Mouse (Mus musculus) embryo, embryonic 10.5 days (tissue): ENCODE results near the gene Ubqln4.
A peak's percentile ranks its signal among the peaks of the same experiment; 100 is the strongest.

Experiments used
- DNase-seq: peaks from one replicate; pipeline ENCODE4 v3.0.0-alpha.2; 2015; ENCODE audit warnings: low spot score

Ubqln4 gene

GRCm38 (mm10) chr3:88542486-88542885 lies 11.1 kb upstream of the Ubqln4 start:
- DNase-seq, result no peak

- DNase-seq, result no peak
Measured at GRCm38 (mm10) chr3:88543174-88543573, 10.4 kb upstream of the Ubqln4 start.

- DNase-seq, result no peak
Measured at GRCm38 (mm10) chr3:88543651-88544410, 9.7 kb upstream of the Ubqln4 start.

- peak; percentile 61 for DNase-seq
Measured at GRCm38 (mm10) chr3:88544514-88544913, 9.0 kb upstream of the Ubqln4 start.

- DNase-seq, result peak; percentile 12
Measured at GRCm38 (mm10) chr3:88544955-88545591, 8.5 kb upstream of the Ubqln4 start.

GRCm38 (mm10) chr3:88546674-88547418 lies 6.7 kb upstream of the Ubqln4 start:
- DNase-seq, result no peak

- DNase-seq, result no peak
Measured at GRCm38 (mm10) chr3:88548180-88548917, 5.2 kb upstream of the Ubqln4 start, which contains the start of gene Rab25. Gene Rab25, minus strand, starts transcription at chr3:88548300.

GRCm38 (mm10) chr3:88551586-88551985 lies 2.0 kb upstream of the Ubqln4 start:
- no peak for DNase-seq

GRCm38 (mm10) chr3:88552082-88552645 lies 1.4 kb upstream of the Ubqln4 start:
- no peak for DNase-seq

- DNase-seq, result peak; percentile 100
Measured at GRCm38 (mm10) chr3:88552676-88553524, 658 bp upstream of the Ubqln4 start, which contains the start of gene Lamtor2. Gene Lamtor2, minus strand, starts transcription at chr3:88553074.

- DNase-seq, result peak; percentile 72
Measured at GRCm38 (mm10) chr3:88553880-88554586, 475 bp downstream of the Ubqln4 start.

GRCm38 (mm10) chr3:88555069-88555605 lies 1.6 kb downstream of the Ubqln4 start:
- no peak for DNase-seq

GRCm38 (mm10) chr3:88555731-88556130 lies 2.2 kb downstream of the Ubqln4 start:
- no peak for DNase-seq

GRCm38 (mm10) chr3:88556616-88557015 lies 3.1 kb downstream of the Ubqln4 start:
- no peak for DNase-seq

GRCm38 (mm10) chr3:88559596-88559995 lies 6.0 kb downstream of the Ubqln4 start:
- DNase-seq, result no peak

- no peak for DNase-seq
Measured at GRCm38 (mm10) chr3:88561989-88562388, 8.4 kb downstream of the Ubqln4 start.

- DNase-seq, result no peak
Measured at GRCm38 (mm10) chr3:88563442-88563841, 9.9 kb downstream of the Ubqln4 start.

GRCm38 (mm10) chr3:88563966-88564365 lies 10.4 kb downstream of the Ubqln4 start:
- no peak for DNase-seq

- DNase-seq, result no peak
Measured at GRCm38 (mm10) chr3:88566116-88566515, 12.6 kb downstream of the Ubqln4 start.
